Mouse (Mus musculus): Measurements from ENCODE around the gene Ednra.

GRCm38 (mm10) chr8:77733792-77734191 is 9.5 kb upstream of the Ednra start:
- TF ChIP-seq CTCF (IDR thresholded peaks at IDR 0.05) (no peak), EP300 (IDR thresholded peaks at IDR 0.05; ENCODE audit: insufficient read depth, low read depth, low read length) (no peak), POLR2A (IDR thresholded peaks at IDR 0.05; ENCODE audit: insufficient read depth, low read depth, low read length) (no peak)

Data from heart, adult 2 months (tissue).